Mouse (Mus musculus) myocyte (in vitro differentiated cells): ENCODE results near the gene Relt. TPM values are rescaled to one million over a fixed set of nuclear protein-coding genes. Genes with fewer than 3 reads are reported as not detected.

ENCODE experiments used
- H3K27me3 ChIP-seq: one replicate; pipeline ENCODE4 v1.6.1; 2011; ENCODE audit not compliant: control insufficient read depth, insufficient read depth, insufficient read length
- H3K36me3 ChIP-seq: one replicate; pipeline ENCODE4 v1.6.1; 2011; ENCODE audit not compliant: control insufficient read depth, insufficient read depth
- H3K4me2 ChIP-seq: one replicate; pipeline ENCODE4 v1.6.1; 2011; ENCODE audit warnings: low read depth, control low read depth
- H3K4me3 ChIP-seq: one replicate; pipeline ENCODE4 v1.5.1; 2011; ENCODE audit warnings: mild to moderate bottlenecking, control low read depth, moderate library complexity
- H3K79me2 ChIP-seq: one replicate; pipeline ENCODE4 v1.6.1; 2011; ENCODE audit not compliant: control insufficient read depth, insufficient read depth
- H3ac ChIP-seq: one replicate; pipeline ENCODE4 v1.6.1; 2011; ENCODE audit not compliant: control insufficient read depth, insufficient read length
- CEBPB ChIP-seq: IDR thresholded peaks from 2 replicates; pipeline ENCODE4 v1.6.1; 2011; ENCODE audit warnings: mild to moderate bottlenecking, moderate library complexity; ENCODE audit not compliant: poor library complexity, insufficient read depth, severe bottlenecking
- E2F4 ChIP-seq: IDR thresholded peaks from one replicate; pipeline ENCODE4 v1.6.1; 2011; ENCODE audit warnings: mild to moderate bottlenecking, control low read depth, moderate library complexity; ENCODE audit not compliant: insufficient read depth
- MAX ChIP-seq: IDR thresholded peaks from one replicate; pipeline ENCODE4 v1.6.1; 2011; ENCODE audit warnings: low read depth, mild to moderate bottlenecking, control low read depth
- MYOD1 ChIP-seq, 3 experiments: IDR thresholded peaks; one replicate each; pipeline ENCODE4 v1.6.1; 2011; ENCODE audit warnings: control low read depth in 2 of 3, low read depth in 2 of 3, mild to moderate bottlenecking in 2 of 3, moderate library complexity in 1 of 3; ENCODE audit not compliant: insufficient read length in 2 of 3, control insufficient read depth in 1 of 3
- MYOG ChIP-seq, 3 experiments: IDR thresholded peaks; one replicate each; pipeline ENCODE4 v1.6.1; 2011; ENCODE audit warnings: control low read depth in 2 of 3, low read depth in 2 of 3, mild to moderate bottlenecking in 2 of 3; ENCODE audit not compliant: insufficient read length in 2 of 3, control insufficient read depth in 1 of 3, insufficient read depth in 1 of 3
- POLR2A ChIP-seq: IDR thresholded peaks from one replicate; pipeline ENCODE4 v1.6.1; 2011; ENCODE audit warnings: low read depth, mild to moderate bottlenecking, control low read depth, moderate library complexity; ENCODE audit not compliant: insufficient read length
- POLR2AphosphoS2 ChIP-seq: IDR thresholded peaks from one replicate; pipeline ENCODE4 v1.6.1; 2011; ENCODE audit warnings: low read depth, control low read depth; ENCODE audit not compliant: insufficient read length
- REST ChIP-seq: IDR thresholded peaks from one replicate; pipeline ENCODE4 v1.6.1; 2011; ENCODE audit warnings: mild to moderate bottlenecking, control low read depth, moderate library complexity; ENCODE audit not compliant: insufficient read depth, insufficient read length
- SRF ChIP-seq: IDR thresholded peaks from one replicate; pipeline ENCODE4 v1.6.1; 2011; ENCODE audit warnings: low read depth; ENCODE audit not compliant: control insufficient read depth, insufficient read length
- TCF12 ChIP-seq: IDR thresholded peaks from one replicate; pipeline ENCODE4 v1.6.1; 2011; ENCODE audit warnings: mild to moderate bottlenecking, control low read depth; ENCODE audit not compliant: poor library complexity, insufficient read depth, severe bottlenecking
- TCF3 ChIP-seq: IDR thresholded peaks from one replicate; pipeline ENCODE4 v1.6.1; 2011; ENCODE audit warnings: low read depth, control low read depth; ENCODE audit not compliant: insufficient read length
- USF1 ChIP-seq: IDR thresholded peaks from one replicate; pipeline ENCODE4 v1.6.1; 2011; ENCODE audit warnings: low read depth, mild to moderate bottlenecking, control low read depth, moderate library complexity
- polyA plus RNA-seq: library from polyadenylated mRNA; unstranded; fragments of >200 nt; fragmentation: generic; extraction: Trizol; gene quantifications from one replicate; pipeline ENCODE4 v1.2.1, GENCODE M21; 2012; ENCODE audit warnings: missing spikeins

The Relt gene
- polyA plus RNA-seq, 1 experiment: 6.5 TPM

DNA sequence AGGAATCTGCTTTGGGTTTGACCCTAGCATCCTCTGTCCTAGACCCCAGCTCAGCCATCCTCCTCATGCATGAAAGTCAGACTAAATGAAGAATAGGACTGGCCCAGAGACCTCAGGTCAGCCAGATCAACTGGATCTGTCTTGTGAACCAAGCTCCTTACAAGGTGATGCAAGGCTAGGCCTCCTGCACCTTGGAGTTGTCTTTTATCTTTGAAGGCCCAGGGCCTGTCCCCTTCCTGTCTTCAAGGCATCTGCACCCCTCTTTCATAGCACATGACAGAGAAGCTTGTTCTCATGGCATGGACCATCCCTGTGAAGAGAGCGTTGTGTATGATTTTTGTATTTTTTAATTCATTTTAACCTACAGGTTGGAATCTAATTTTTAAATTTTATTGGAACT lies 22.3 kb downstream of the Relt start:
- Histone ChIP-seq H3K79me2 (no peaks in the 10 kb centered on the region), H3ac (no peak overlapping the region), H3K4me3 (no peak overlapping the region), H3K4me2 (no peak overlapping the region), H3K36me3 (no peaks in the 10 kb centered on the region), H3K27me3 (no peaks in the 10 kb centered on the region)
- TF ChIP-seq POLR2AphosphoS2: no peak
- no peak for TF ChIP-seq MYOG (IDR thresholded peaks at IDR 0.05; ENCODE audit: control insufficient read depth in 1 of 3, insufficient read depth in 1 of 3, insufficient read length in 2 of 3, low read depth in 2 of 3)
- TF ChIP-seq USF1: no peak

DNA sequence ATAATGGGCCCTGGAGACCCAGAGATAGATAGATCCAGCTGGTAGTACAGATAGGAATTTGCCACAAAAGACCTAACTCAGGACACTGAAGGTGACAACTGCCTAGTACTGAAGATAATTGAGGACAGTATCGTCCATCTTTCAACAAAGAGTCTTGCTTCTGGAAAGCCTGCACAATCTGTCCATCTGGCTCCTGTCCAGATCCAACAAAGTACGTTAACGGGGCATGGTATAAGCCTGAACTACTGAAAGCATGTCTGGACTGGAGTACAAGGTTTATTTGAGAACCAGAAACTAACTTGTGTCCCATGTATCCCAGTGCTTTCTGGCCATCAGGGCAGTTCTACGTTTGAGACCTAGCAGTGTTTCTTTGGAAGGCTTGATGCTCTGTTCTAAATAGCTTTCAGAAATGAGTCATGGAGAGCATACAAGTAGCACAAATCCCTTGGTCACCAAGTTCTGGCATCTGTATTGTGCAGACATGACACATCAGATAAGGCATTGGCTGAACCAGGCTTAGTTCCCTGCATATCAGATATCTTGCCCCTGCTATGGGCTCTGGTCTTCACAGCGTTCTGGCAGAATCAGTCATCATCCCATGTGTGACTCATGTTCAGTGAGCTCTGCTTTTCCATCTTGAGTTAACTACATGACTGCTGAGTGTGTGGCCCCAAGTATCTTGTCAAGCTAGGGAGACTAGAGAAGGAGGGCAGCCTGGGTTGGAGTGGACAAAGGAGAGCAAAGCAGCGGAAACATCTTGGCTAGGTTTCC lies 23.4 kb downstream of the Relt start:
- Histone ChIP-seq H3K27me3 (no peaks in the 10 kb centered on the region), H3K4me2 (peak overlapping the region; percentile 69), H3K4me3 (no peak overlapping the region), H3ac (no peak overlapping the region), H3K36me3 (no peaks in the 10 kb centered on the region), H3K79me2 (no peaks in the 10 kb centered on the region)
- peak; percentile 12 for TF ChIP-seq POLR2AphosphoS2
- TF ChIP-seq REST: no peak

DNA sequence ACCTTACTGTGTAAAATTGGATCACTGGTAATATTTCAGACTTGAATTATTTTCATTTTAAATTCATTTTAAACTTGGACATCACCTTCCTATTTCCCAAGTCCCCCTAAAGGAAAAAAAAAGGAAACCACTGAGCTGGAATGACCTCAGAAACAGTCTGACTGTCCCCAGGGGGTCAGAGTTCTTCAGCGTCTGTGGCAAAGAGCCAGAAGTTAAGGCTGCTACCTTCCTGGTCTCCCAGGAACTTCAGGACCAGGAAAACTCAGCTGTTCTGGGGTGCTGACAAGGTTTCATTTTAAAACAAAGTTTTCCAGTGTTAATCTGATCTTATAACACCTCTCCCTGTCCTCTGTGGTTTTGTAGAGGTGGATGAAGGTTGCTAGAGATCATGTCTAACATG lies 25.5 kb downstream of the Relt start:
- Histone ChIP-seq H3K27me3 (no peaks in the 10 kb centered on the region), H3K4me3 (no peak overlapping the region), H3K36me3 (no peaks in the 10 kb centered on the region), H3K79me2 (no peaks in the 10 kb centered on the region), H3ac (no peak overlapping the region), H3K4me2 (no peak overlapping the region)
- TF ChIP-seq TCF3 (no peak), POLR2A (no peak), REST (no peak), MYOG (IDR thresholded peaks at IDR 0.05; ENCODE audit: control insufficient read depth in 1 of 3, insufficient read depth in 1 of 3, insufficient read length in 2 of 3, low read depth in 2 of 3) (no peak), TCF12 (no peak), MYOD1 (IDR thresholded peaks at IDR 0.05; ENCODE audit: control insufficient read depth in 1 of 3, insufficient read length in 2 of 3, low read depth in 2 of 3) (no peak), CEBPB (no peak), USF1 (no peak), E2F4 (no peak), POLR2AphosphoS2 (no peak), SRF (no peak), MAX (no peak)

DNA sequence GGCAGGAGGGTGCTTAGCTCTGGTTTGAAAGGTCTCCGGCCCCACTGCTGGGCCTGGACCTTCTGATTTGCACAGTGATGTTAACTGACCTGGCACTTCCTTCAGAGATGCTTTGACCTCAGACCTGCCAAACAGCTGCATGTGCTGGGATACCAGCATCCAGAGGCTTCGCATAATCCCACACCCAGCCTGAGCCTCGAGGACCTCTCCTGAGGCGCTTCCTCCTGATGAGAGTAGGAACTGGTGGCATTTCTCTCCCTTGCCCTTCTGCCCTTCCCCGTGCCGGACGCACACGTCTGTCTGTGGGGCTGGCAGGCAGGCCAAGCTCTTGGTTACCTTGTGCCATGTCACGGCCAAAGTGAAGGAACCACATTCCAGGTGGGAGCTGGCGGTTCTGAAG lies 26.6 kb downstream of the Relt start:
- Histone ChIP-seq H3K4me2 (no peak overlapping the region), H3K4me3 (no peak overlapping the region), H3K79me2 (no peaks in the 10 kb centered on the region), H3K27me3 (no peaks in the 10 kb centered on the region), H3K36me3 (no peaks in the 10 kb centered on the region), H3ac (no peak overlapping the region)
- no peak for TF ChIP-seq MAX
- no peak for TF ChIP-seq REST
- no peak for TF ChIP-seq MYOD1 (IDR thresholded peaks at IDR 0.05; ENCODE audit: control insufficient read depth in 1 of 3, insufficient read length in 2 of 3, low read depth in 2 of 3)
- TF ChIP-seq POLR2AphosphoS2: no peak
- no peak for TF ChIP-seq CEBPB
- TF ChIP-seq TCF12: no peak
- TF ChIP-seq MYOG (IDR thresholded peaks at IDR 0.05; ENCODE audit: control insufficient read depth in 1 of 3, insufficient read depth in 1 of 3, insufficient read length in 2 of 3, low read depth in 2 of 3): no peak
- no peak for TF ChIP-seq SRF
- TF ChIP-seq TCF3: no peak
- no peak for TF ChIP-seq POLR2A
- no peak for TF ChIP-seq E2F4
- TF ChIP-seq USF1: no peak

DNA sequence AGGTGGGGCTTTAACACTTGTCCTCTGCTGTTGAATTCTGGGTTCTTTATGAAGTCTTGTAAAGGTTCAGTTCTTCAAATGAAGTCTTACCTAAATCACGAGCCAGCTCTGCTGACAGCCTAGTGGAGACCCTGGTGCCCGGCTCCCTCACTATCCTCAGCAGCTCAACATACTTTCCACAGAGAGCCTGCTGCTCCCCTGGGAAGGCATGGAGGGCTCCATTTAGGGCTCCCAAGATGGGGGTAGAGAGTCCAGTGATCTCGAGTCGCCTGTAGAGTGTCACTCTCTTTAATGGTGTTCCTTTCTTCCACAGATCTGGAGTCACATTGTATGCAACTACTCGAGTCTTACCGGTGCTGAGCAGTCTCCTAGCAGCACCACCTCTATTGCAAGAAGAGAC lies 27.5 kb downstream of the Relt start:
- no peak for TF ChIP-seq USF1
- no peak for TF ChIP-seq REST
- no peak for TF ChIP-seq MYOD1 (IDR thresholded peaks at IDR 0.05; ENCODE audit: control insufficient read depth in 1 of 3, insufficient read length in 2 of 3, low read depth in 2 of 3)
- TF ChIP-seq TCF3: no peak
- no peak for TF ChIP-seq MYOG (IDR thresholded peaks at IDR 0.05; ENCODE audit: control insufficient read depth in 1 of 3, insufficient read depth in 1 of 3, insufficient read length in 2 of 3, low read depth in 2 of 3)
- TF ChIP-seq CEBPB: no peak
- TF ChIP-seq E2F4: no peak
- TF ChIP-seq POLR2AphosphoS2: no peak
- TF ChIP-seq TCF12: no peak
- TF ChIP-seq POLR2A: no peak
- no peak for TF ChIP-seq MAX
- no peak overlapping the region for H3ac ChIP-seq
- no peak overlapping the region for H3K4me3 ChIP-seq
- H3K4me2 ChIP-seq: no peak overlapping the region
- H3K36me3 ChIP-seq: no peaks in the 10 kb centered on the region
- no peaks in the 10 kb centered on the region for H3K27me3 ChIP-seq
- H3K79me2 ChIP-seq: no peaks in the 10 kb centered on the region
